In genomic region chr10:80570419-80570818, GRCm38 (mm10) we compare ENCODE assay signal across 9 mouse cellular contexts. TPM values are rescaled to one million over a fixed set of nuclear protein-coding genes. Genes with fewer than 3 reads are reported as not detected.
DNase-seq lines count a peak whose midpoint lies in the region; ATAC-seq lines count a peak whose summit lies in the region.
"Had no signal": no experiment of that assay in that cellular context is flagged by ENCODE, and none has a peak within 500 bp of the region (broad histone marks: within the 10 kb centered on the region; RNA-seq: fewer than 3 reads in every experiment).

No protein-coding gene starts in this region.

- H3K36me3 ChIP-seq in heart, embryonic 10.5 days, result peaks cover 18% of the 10 kb centered on the region
- H3K36me3 ChIP-seq in limb, embryonic 15.5 days, result peaks cover 27% of the 10 kb centered on the region
- H3K36me3 ChIP-seq in stomach, embryonic 16.5 days (ENCODE audit: control insufficient read depth, insufficient read depth, low read length), result no peaks in the 10 kb centered on the region

- H3K9ac ChIP-seq in limb, embryonic 15.5 days, result peak overlapping the region; percentile 21; the same call in 1 of the 2 replicates
- H3K9ac ChIP-seq in stomach, embryonic 16.5 days (ENCODE audit: low read length), result peak overlapping the region; percentile 59

- WGBS in heart, embryonic 10.5 days, result 81% methylated on average over 10 of the region's 10 CpGs
- 85% methylated on average over 10 of the region's 10 CpGs for WGBS in limb, embryonic 15.5 days
- WGBS in stomach, embryonic 16.5 days, result 88% methylated on average over 10 of the region's 10 CpGs

- no peaks in the 10 kb centered on the region for H3K9me3 ChIP-seq in heart, embryonic 10.5 days
- no peaks in the 10 kb centered on the region for H3K9me3 ChIP-seq in limb, embryonic 15.5 days
- H3K9me3 ChIP-seq in stomach, embryonic 16.5 days (replicated peaks; ENCODE audit: control insufficient read depth, low read length), result no peaks in the 10 kb centered on the region

- H3K27me3 ChIP-seq in heart, embryonic 10.5 days (ENCODE audit: insufficient read depth, poor library complexity, severe bottlenecking), result no peaks in the 10 kb centered on the region
- no peaks in the 10 kb centered on the region for H3K27me3 ChIP-seq in limb, embryonic 15.5 days
- no peaks in the 10 kb centered on the region for H3K27me3 ChIP-seq in stomach, embryonic 16.5 days (ENCODE audit: control insufficient read depth, insufficient read depth, low read length)

- H3K27ac ChIP-seq in heart, embryonic 10.5 days, result peak overlapping the region; percentile 83
- H3K27ac ChIP-seq in limb, embryonic 15.5 days, result peak overlapping the region; percentile 68; the same call in 1 of the 2 replicates
- H3K27ac ChIP-seq in stomach, embryonic 16.5 days (ENCODE audit: low read length), result peak overlapping the region; percentile 62; the same call in 1 of the 2 replicates

- no peak for DNase-seq in heart, embryonic 10.5 days (ENCODE audit: low spot score)
- DNase-seq in heart, adult 8-10 months (ENCODE audit: low spot score), result no peak
- peak; percentile 42 to 54 for DNase-seq in spleen, postnatal 10 days (ENCODE audit: low spot score in 2 of 2)
- DNase-seq in spleen, adult 12 weeks (ENCODE audit: low spot score), result no peak
- no peak for DNase-seq in cerebellum, adult 9-10 months
- no peak for DNase-seq in kidney, adult 11 months
- DNase-seq: adrenal gland, adult 8-10 months had no signal

- peaks cover 81% of the 10 kb centered on the region for H3K4me1 ChIP-seq in heart, embryonic 10.5 days
- H3K4me1 ChIP-seq in limb, embryonic 15.5 days, result peaks cover 66% of the 10 kb centered on the region
- H3K4me1 ChIP-seq in stomach, embryonic 16.5 days (ENCODE audit: control insufficient read depth, insufficient read depth, low read length), result peaks cover 64% of the 10 kb centered on the region

- no peak for ATAC-seq in limb, embryonic 15.5 days (ENCODE audit: insufficient number of reproducible peaks, low FRiP score, low TSS enrichment, low read depth)
- no peak for ATAC-seq in stomach, embryonic 16.5 days (ENCODE audit: insufficient read depth, low FRiP score)

- H3K4me2 ChIP-seq in limb, embryonic 15.5 days, result peak overlapping the region; percentile 43; the same call in 1 of the 2 replicates
- peak overlapping the region; percentile 41 for H3K4me2 ChIP-seq in stomach, embryonic 16.5 days (ENCODE audit: low read depth, low read length)

- H3K4me3 ChIP-seq in heart, embryonic 10.5 days, result peak overlapping the region; percentile 47
- H3K4me3 ChIP-seq in limb, embryonic 15.5 days, result peak overlapping the region; percentile 14; the same call in 1 of the 2 replicates
- 0 out of 2 replicates have a peak overlapping the region, but pooled peaks have one; percentile 10 for H3K4me3 ChIP-seq in stomach, embryonic 16.5 days (replicated peaks; ENCODE audit: low read length)

RNA-seq across cellular contexts. Expression of gene Klf16, which starts 6.7 kb away (rescaled TPM):
- 7.9 and 8.1 TPM in 2 replicates for polyA plus RNA-seq in heart, embryonic 10.5 days (2016; fragmentation: Nextera tagmentation; extraction: Ambion mirVana)
- total RNA-seq in heart, adult 8-10 months (2022), result 1 to 10 TPM; 3.5 to 5.0 (median 4.7) TPM
- polyA plus RNA-seq in limb, embryonic 15.5 days (2015; fragmentation: Nextera tagmentation; extraction: Ambion mirVana), result 7.9 and 9.9 TPM in 2 replicates
- 8.4 and 8.7 TPM in 2 replicates for polyA plus RNA-seq in stomach, embryonic 16.5 days (2015; fragmentation: Nextera tagmentation; extraction: Ambion mirVana)

RNA-seq across cellular contexts. Expression of gene Rexo1, which starts 9.1 kb away (rescaled TPM):
- 25.1 and 26.9 TPM in 2 replicates for polyA plus RNA-seq in heart, embryonic 10.5 days (2016; fragmentation: Nextera tagmentation; extraction: Ambion mirVana)
- 10 to 100 TPM; 10.7 to 15.0 (median 12.2) TPM for total RNA-seq in heart, adult 8-10 months (2022)
- polyA plus RNA-seq in limb, embryonic 15.5 days (2015; fragmentation: Nextera tagmentation; extraction: Ambion mirVana), result 21.9 and 22.5 TPM in 2 replicates
- polyA plus RNA-seq in stomach, embryonic 16.5 days (2015; fragmentation: Nextera tagmentation; extraction: Ambion mirVana), result 16.7 TPM in 2 replicates

RNA-seq across cellular contexts. Expression of gene Abhd17a, which starts 19.7 kb away (rescaled TPM):
- 94.1 and 120 TPM in 2 replicates for polyA plus RNA-seq in heart, embryonic 10.5 days (2016; fragmentation: Nextera tagmentation; extraction: Ambion mirVana)
- total RNA-seq in heart, adult 8-10 months (2022), result 10 to 100 TPM; 44.7 to 48.1 (median 46.9) TPM
- 97.0 and 104 TPM in 2 replicates for polyA plus RNA-seq in limb, embryonic 15.5 days (2015; fragmentation: Nextera tagmentation; extraction: Ambion mirVana)
- 42.9 and 44.3 TPM in 2 replicates for polyA plus RNA-seq in stomach, embryonic 16.5 days (2015; fragmentation: Nextera tagmentation; extraction: Ambion mirVana)

RNA-seq across cellular contexts. Expression of gene Atp8b3, which starts 31.5 kb away (rescaled TPM):
- polyA plus RNA-seq in heart, embryonic 10.5 days (2016; fragmentation: Nextera tagmentation; extraction: Ambion mirVana), result 0.31 and 0.32 TPM in 2 replicates
- not detected for total RNA-seq in heart, adult 8-10 months (2022)
- polyA plus RNA-seq in limb, embryonic 15.5 days (2015; fragmentation: Nextera tagmentation; extraction: Ambion mirVana), result 0.08 and 0.15 TPM in 2 replicates
- 0.12 and 0.21 TPM in 2 replicates for polyA plus RNA-seq in stomach, embryonic 16.5 days (2015; fragmentation: Nextera tagmentation; extraction: Ambion mirVana)

RNA-seq across cellular contexts. Expression of gene Scamp4, which starts 32.3 kb away (rescaled TPM):
- polyA plus RNA-seq in heart, embryonic 10.5 days (2016; fragmentation: Nextera tagmentation; extraction: Ambion mirVana), result 97.4 and 97.9 TPM in 2 replicates
- total RNA-seq in heart, adult 8-10 months (2022), result 10 to 100 TPM; 20.0 to 25.2 (median 21.9) TPM
- 100 and 102 TPM in 2 replicates for polyA plus RNA-seq in limb, embryonic 15.5 days (2015; fragmentation: Nextera tagmentation; extraction: Ambion mirVana)
- polyA plus RNA-seq in stomach, embryonic 16.5 days (2015; fragmentation: Nextera tagmentation; extraction: Ambion mirVana), result 92.1 and 99.9 TPM in 2 replicates

Comparison
In these comparisons a context has a peak if more than half of its experiments do, and no peak if none do; other contexts are left out.
1. DNase-seq: peak in spleen, postnatal 10 days (2 of 2); none in heart, embryonic 10.5 days (single experiment), heart, adult 8-10 months (single experiment), spleen, adult 12 weeks (single experiment), cerebellum, adult 9-10 months (single experiment) and kidney, adult 11 months (single experiment).
2. Peak in every context shown above with its lines, with median percentiles within 50 percentile points of each other: H3K27ac ChIP-seq and H3K4me3 ChIP-seq.